Mouse (Mus musculus) neural tube, embryonic 14.5 days (tissue): ENCODE data around the gene Tnxb. TPM values are rescaled to one million over a fixed set of nuclear protein-coding genes. Genes with fewer than 3 reads are reported as not detected.
"Not testable (repeated sequence)": the region's sequence is repeated elsewhere in the genome, so short reads cannot be mapped to it uniquely, and the experiment has no call there.

Source experiments
- ATAC-seq: fragments of 200-750 bp; cut with Nextera tagmentation; 2 replicates; pipeline ENCODE4 v1.8.0; 2017; ENCODE audit warnings: low read depth, mild to moderate bottlenecking, moderate TSS enrichment, moderate library complexity
- H3K27ac ChIP-seq: fragments of 300-500 bp; sonication (generic); 2 replicates; pipeline ENCODE4 v1.5.1; 2014; ENCODE audit warnings: low read depth, mild to moderate bottlenecking, control low read depth, low read length, moderate library complexity, mixed read lengths
- H3K27me3 ChIP-seq: fragments of 300-500 bp; sonication (generic); 2 replicates; pipeline ENCODE4 v1.6.1; 2014; ENCODE audit warnings: low read length; ENCODE audit not compliant: control insufficient read depth, insufficient read depth
- H3K36me3 ChIP-seq: fragments of 300-500 bp; sonication (generic); 2 replicates; pipeline ENCODE4 v1.6.1; 2014; ENCODE audit warnings: low read length, mixed read lengths; ENCODE audit not compliant: control insufficient read depth, insufficient read depth
- H3K4me1 ChIP-seq: fragments of 300-500 bp; sonication (generic); 2 replicates; pipeline ENCODE4 v1.6.1; 2014; ENCODE audit warnings: low read length; ENCODE audit not compliant: control insufficient read depth, insufficient read depth
- H3K4me2 ChIP-seq: fragments of 300-500 bp; sonication (generic); 2 replicates; pipeline ENCODE4 v1.6.1; 2014; ENCODE audit warnings: mild to moderate bottlenecking, low read depth, low read length, control low read depth
- H3K4me3 ChIP-seq: fragments of 300-500 bp; sonication (generic); 2 replicates; pipeline ENCODE4 v1.5.1; 2014; ENCODE audit warnings: low read depth, low read length, control low read depth, mixed read lengths
- H3K9ac ChIP-seq: fragments of 300-500 bp; sonication (generic); replicated peaks from 2 replicates; pipeline ENCODE4 v1.6.1; 2014; ENCODE audit warnings: low read depth, mild to moderate bottlenecking, control low read depth, low read length, mixed read lengths
- H3K9me3 ChIP-seq: fragments of 300-500 bp; sonication (generic); 2 replicates; pipeline ENCODE4 v1.6.1; 2016; ENCODE audit warnings: low read length; ENCODE audit not compliant: control insufficient read depth
- WGBS: fragments of 180-500 bp; shearing (Covaris S2); extraction: QIAGEN DNeasy Blood & Tissue Kit; methylation state at CpG from one replicate; pipeline ENCODE4 v1.1.7; 2014; 5-methylcytosine and 5-hydroxymethylcytosine counted together
- polyA plus RNA-seq: library from polyadenylated mRNA; unstranded; fragments of >200 nt; fragmentation: Nextera tagmentation; extraction: Ambion mirVana; gene quantifications from 2 replicates; pipeline ENCODE4 v1.2.1, GENCODE M21; 2014

The Tnxb gene
- polyA plus RNA-seq, 1 experiment from 2014 or later, result 0.23 TPM

GRCm38 (mm10) chr17:34699575-34700408 lies 29.5 kb downstream of the Tnxb start:
- no peaks in the 10 kb centered on the region; the same call in 1 of the 2 replicates for H3K9me3 ChIP-seq
- no peak overlapping the region for H3K4me2 ChIP-seq
- peak; percentile 61; the same call in 1 of the 2 replicates for ATAC-seq
- H3K27me3 ChIP-seq, result no peaks in the 10 kb centered on the region
- no peak overlapping the region for H3K9ac ChIP-seq
- H3K27ac ChIP-seq, result peak overlapping the region; percentile 62
- WGBS, result 52% methylated on average over 14 of the region's 14 CpGs
- no peaks in the 10 kb centered on the region for H3K36me3 ChIP-seq
- H3K4me3 ChIP-seq, result no peak overlapping the region
- H3K4me1 ChIP-seq, result peaks cover 9% of the 10 kb centered on the region; the same call in 1 of the 2 replicates

GRCm38 (mm10) chr17:34700671-34701071 lies 30.3 kb downstream of the Tnxb start:
- Histone ChIP-seq H3K4me2 (no peak overlapping the region), H3K9me3 (no peaks in the 10 kb centered on the region; the same call in 1 of the 2 replicates), H3K27ac (no peak overlapping the region), H3K9ac (no peak overlapping the region), H3K36me3 (no peaks in the 10 kb centered on the region), H3K4me1 (peaks cover 9% of the 10 kb centered on the region; the same call in 1 of the 2 replicates), H3K4me3 (no peak overlapping the region), H3K27me3 (no peaks in the 10 kb centered on the region)
- no peak for ATAC-seq
- WGBS, result 77% methylated on average over 2 of the region's 2 CpGs

GRCm38 (mm10) chr17:34706476-34706875 lies 36.1 kb downstream of the Tnxb start:
- 93% methylated on average over 2 of the region's 2 CpGs for WGBS
- H3K36me3 ChIP-seq, H3K9me3 ChIP-seq, H3K4me1 ChIP-seq, ATAC-seq, H3K4me3 ChIP-seq, H3K4me2 ChIP-seq, H3K9ac ChIP-seq, H3K27ac ChIP-seq, H3K27me3 ChIP-seq: not testable (repeated sequence)

DNA sequence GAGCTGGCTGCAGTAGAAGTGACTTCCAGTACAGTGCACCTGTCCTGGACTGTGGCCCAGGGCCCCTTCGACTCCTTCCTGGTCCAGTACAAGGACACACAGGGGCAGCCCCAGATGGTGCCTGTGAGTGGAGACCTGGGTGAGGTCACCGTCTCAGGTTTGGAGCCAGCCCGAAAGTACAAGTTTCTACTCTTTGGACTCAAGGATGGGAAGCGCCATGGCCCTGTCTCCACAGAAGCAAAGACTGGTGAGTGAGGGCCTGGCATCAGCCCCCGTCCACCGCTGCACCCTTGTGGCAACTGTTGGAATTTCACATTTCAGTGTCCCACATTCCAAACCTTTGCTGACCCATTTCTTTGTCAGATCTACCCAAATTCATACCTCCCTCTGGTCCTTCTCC lies 42.6 kb downstream of the Tnxb start:
- no peak for ATAC-seq
- Histone ChIP-seq H3K9ac (no peak overlapping the region), H3K27me3 (no peaks in the 10 kb centered on the region), H3K27ac (no peak overlapping the region), H3K9me3 (no peaks in the 10 kb centered on the region), H3K4me3 (no peak overlapping the region), H3K4me1 (no peaks in the 10 kb centered on the region), H3K4me2 (no peak overlapping the region), H3K36me3 (no peaks in the 10 kb centered on the region)
- 40% methylated on average over 6 of the region's 6 CpGs for WGBS

DNA sequence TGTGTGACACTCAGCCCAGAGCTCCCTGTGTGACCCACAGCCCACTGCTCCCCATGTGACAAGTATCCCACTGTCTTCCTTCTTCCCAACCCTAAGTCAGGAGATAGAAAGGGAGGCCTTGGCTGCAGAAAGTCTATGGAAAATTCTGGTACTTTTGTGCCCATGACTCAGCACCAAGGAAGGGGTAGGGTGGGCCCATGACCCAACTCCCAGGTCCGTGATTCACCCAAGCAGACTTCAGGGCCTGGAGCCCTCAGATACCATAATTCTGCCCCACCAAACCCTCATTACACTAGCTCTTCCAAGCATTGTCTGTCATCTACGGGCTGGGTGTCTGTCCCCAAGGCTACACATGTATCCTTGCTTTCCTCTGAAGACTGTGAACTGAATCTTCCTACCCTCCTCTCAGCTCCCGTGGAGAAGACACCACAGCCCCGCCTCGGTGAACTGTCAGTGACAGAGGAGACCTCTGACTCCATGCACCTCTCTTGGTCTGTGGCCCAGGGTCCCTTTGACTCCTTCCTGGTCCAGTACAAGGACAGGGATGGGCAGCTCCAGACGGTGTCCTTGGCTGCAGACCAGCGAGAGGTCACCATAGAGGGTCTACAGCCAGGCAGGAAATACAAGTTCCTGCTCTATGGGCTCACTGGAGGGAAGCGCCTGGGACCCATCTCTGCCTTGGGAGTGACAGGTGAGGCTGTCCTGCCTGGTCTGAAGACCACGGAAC lies 44.0 kb downstream of the Tnxb start:
- not testable (repeated sequence) for H3K9me3 ChIP-seq, ATAC-seq, H3K4me1 ChIP-seq, H3K27ac ChIP-seq, H3K27me3 ChIP-seq, H3K9ac ChIP-seq, H3K36me3 ChIP-seq, H3K4me2 ChIP-seq, H3K4me3 ChIP-seq
- WGBS, result 81% methylated on average over 9 of the region's 9 CpGs

DNA sequence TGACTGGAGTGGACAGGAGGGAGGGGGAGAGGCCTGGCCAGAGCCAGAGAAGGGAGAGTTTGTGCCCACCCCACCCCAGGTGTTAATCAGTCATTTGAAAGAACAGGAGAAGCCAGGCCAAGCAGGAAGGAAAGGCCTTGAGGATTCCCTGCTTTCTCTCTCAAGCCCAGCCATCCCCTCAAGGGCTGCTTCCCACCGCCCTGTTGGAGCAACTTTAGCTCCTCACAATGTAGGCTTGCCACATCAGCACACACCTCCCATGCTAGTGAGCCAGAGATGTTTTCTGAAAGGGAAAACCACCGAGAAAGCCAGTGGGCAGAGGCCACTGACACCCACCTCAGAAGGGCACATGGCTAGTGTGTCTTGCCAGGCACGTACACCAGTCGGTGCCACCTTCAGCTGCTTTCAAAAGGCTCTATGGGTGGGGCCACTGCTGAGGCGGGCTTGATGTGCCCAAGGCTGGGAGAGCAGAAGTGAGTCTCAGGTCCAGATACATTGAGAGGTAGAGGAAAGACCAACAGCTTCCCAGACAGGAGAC lies 44.6 kb downstream of the Tnxb start:
- not testable (repeated sequence) for H3K9ac ChIP-seq, H3K27ac ChIP-seq, H3K4me1 ChIP-seq, H3K4me2 ChIP-seq, H3K36me3 ChIP-seq, H3K9me3 ChIP-seq, H3K4me3 ChIP-seq, ATAC-seq, H3K27me3 ChIP-seq
- 81% methylated on average over 5 of the region's 5 CpGs for WGBS

- ATAC-seq, H3K27ac ChIP-seq, H3K9ac ChIP-seq, H3K4me1 ChIP-seq, H3K27me3 ChIP-seq, H3K4me2 ChIP-seq, H3K9me3 ChIP-seq, H3K4me3 ChIP-seq, H3K36me3 ChIP-seq: not testable (repeated sequence)
- WGBS, result 89% methylated on average over 6 of the region's 7 CpGs
Measured at GRCm38 (mm10) chr17:34715451-34715850, 45.1 kb downstream of the Tnxb start.

GRCm38 (mm10) chr17:34716247-34716646 lies 45.9 kb downstream of the Tnxb start:
- Histone ChIP-seq H3K27ac (no peak overlapping the region), H3K4me2 (no peak overlapping the region), H3K27me3 (no peaks in the 10 kb centered on the region), H3K4me3 (no peak overlapping the region), H3K4me1 (no peaks in the 10 kb centered on the region), H3K9me3 (no peaks in the 10 kb centered on the region), H3K9ac (no peak overlapping the region), H3K36me3 (no peaks in the 10 kb centered on the region)
- WGBS, result 86% methylated on average over 15 of the region's 15 CpGs
- no peak for ATAC-seq

DNA sequence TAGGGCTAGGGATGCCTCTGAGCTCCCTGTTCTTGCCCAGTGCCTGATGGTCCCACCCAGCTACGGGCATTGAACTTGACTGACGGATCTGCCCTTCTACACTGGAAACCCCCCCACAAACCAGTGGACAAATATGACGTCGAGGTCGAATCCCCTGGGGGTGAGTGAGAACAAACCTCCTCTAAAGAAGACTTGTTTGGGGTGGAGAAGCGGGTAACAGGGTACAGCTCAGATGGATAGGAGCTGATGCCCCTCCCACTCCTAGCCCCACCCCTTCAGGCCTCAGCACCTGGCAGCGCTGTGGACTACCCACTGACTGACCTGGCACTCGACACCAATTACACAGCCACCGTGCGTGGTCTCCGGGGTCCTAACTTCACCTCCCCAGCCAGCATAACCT lies 47.1 kb downstream of the Tnxb start:
- 85% methylated on average over 11 of the region's 11 CpGs for WGBS
- H3K27me3 ChIP-seq, result no peaks in the 10 kb centered on the region
- H3K4me3 ChIP-seq, result no peak overlapping the region
- H3K36me3 ChIP-seq, result no peaks in the 10 kb centered on the region
- H3K4me2 ChIP-seq, result no peak overlapping the region
- H3K9ac ChIP-seq, result no peak overlapping the region
- ATAC-seq, result no peak
- no peaks in the 10 kb centered on the region for H3K9me3 ChIP-seq
- H3K4me1 ChIP-seq, result no peaks in the 10 kb centered on the region
- H3K27ac ChIP-seq, result no peak overlapping the region
